Mouse (Mus musculus) B cell, adult 2 months (primary cell): ENCODE results near the gene Sspo.
"Not testable (repeated sequence)": the region's sequence is repeated elsewhere in the genome, so short reads cannot be mapped to it uniquely, and the experiment has no call there.

Experiments used
- DNase-seq, 2 experiments: peaks; one replicate each; pipeline ENCODE4 v3.0.0; 2022

Sspo gene

GRCm38 (mm10) chr6:48489741-48490140 lies 41.7 kb downstream of the Sspo start:
- no peak for DNase-seq

GRCm38 (mm10) chr6:48491361-48491760 lies 43.3 kb downstream of the Sspo start:
- DNase-seq = no peak

GRCm38 (mm10) chr6:48493136-48493730 lies 45.2 kb downstream of the Sspo start:
- no peak for DNase-seq

GRCm38 (mm10) chr6:48497521-48497920 lies 49.5 kb downstream of the Sspo start:
- no peak for DNase-seq

- no peak for DNase-seq
These were observed 55.8 kb downstream of the Sspo start for GRCm38 (mm10) chr6:48503847-48504240.

- peak; percentile 52 to 54 for DNase-seq
These were observed 56.3 kb downstream of the Sspo start for GRCm38 (mm10) chr6:48504241-48504854.

- DNase-seq = no peak
These were observed 60.1 kb downstream of the Sspo start for GRCm38 (mm10) chr6:48508087-48508486.

GRCm38 (mm10) chr6:48510426-48510825 lies 62.4 kb downstream of the Sspo start:
- no peak for DNase-seq

GRCm38 (mm10) chr6:48511861-48512260 lies 63.8 kb downstream of the Sspo start:
- no peak for DNase-seq

- DNase-seq = not testable (repeated sequence)
These were observed 76.9 kb downstream of the Sspo start for GRCm38 (mm10) chr6:48524882-48525281.

GRCm38 (mm10) chr6:48527901-48528300 lies 79.9 kb downstream of the Sspo start:
- no peak for DNase-seq

GRCm38 (mm10) chr6:48529261-48529660 lies 81.2 kb downstream of the Sspo start:
- no peak for DNase-seq

GRCm38 (mm10) chr6:48529871-48530440 lies 81.9 kb downstream of the Sspo start:
- no peak for DNase-seq

- DNase-seq = no peak
These were observed 82.8 kb downstream of the Sspo start for GRCm38 (mm10) chr6:48530862-48531261.

- DNase-seq = no peak
These were observed 85.4 kb downstream of the Sspo start for GRCm38 (mm10) chr6:48533475-48533874.

GRCm38 (mm10) chr6:48534913-48535312 lies 86.9 kb downstream of the Sspo start:
- DNase-seq = no peak

GRCm38 (mm10) chr6:48536091-48536490 lies 88.1 kb downstream of the Sspo start:
- no peak for DNase-seq

GRCm38 (mm10) chr6:48537105-48537954 lies 89.3 kb downstream of the Sspo start, which contains the start of gene Atp6v0e2:
TSS of gene Atp6v0e2 (plus strand) at chr6:48537615.
- DNase-seq = peak; percentile 12 to 19

GRCm38 (mm10) chr6:48538841-48539737 lies 91.1 kb downstream of the Sspo start:
- DNase-seq = peak; percentile 85

GRCm38 (mm10) chr6:48539860-48540259 lies 91.8 kb downstream of the Sspo start:
- DNase-seq = no peak

GRCm38 (mm10) chr6:48540721-48541120 lies 92.7 kb downstream of the Sspo start:
- DNase-seq = no peak
